Mouse (Mus musculus): ENCODE results near the gene Vdr.

DNA sequence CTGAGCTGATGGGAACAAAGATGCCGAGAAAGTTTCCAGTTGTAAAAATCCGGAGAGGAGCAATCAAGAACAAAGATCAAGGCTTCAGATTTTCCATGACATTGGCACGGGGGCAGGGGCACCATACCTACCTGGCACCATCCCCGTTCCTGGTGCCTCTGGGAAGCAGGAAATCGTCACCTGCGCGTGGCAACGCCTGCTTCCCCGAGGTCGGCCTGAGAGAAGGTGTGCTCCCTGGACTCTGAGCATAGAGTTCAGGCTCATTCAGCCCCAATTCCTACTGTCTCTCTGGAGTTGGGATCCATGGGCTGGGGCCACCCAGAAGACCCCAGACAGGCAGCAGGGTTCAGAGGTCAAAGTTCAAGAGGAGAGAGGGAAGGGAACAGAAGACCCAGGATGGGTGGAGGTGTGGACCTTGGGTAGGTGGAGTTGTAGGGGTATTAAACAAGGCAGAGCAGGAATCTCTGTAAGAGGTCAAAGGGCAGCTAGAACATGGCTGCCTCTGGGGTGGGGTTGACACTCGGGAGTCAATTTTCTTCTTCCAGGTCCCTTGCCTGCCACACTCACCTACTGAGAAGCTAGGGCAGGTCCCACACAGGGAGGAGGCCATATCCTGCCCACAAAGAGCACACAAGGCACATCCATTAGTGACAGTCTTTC is 35.4 kb upstream of the Vdr start:
- TF ChIP-seq CTCF (conservative IDR thresholded peaks at IDR 0.05; ENCODE audit: low read length), result no peak
- TF ChIP-seq NANOG (IDR thresholded peaks at IDR 0.05; ENCODE audit: borderline replicate concordance, low read length), result no peak
- no peak for TF ChIP-seq POU5F1 (IDR thresholded peaks at IDR 0.05; ENCODE audit: borderline replicate concordance, low read length)
